Comparison of ENCODE assay signal across 8 mouse cellular contexts in genomic region chr7:83892333-83892669, GRCm38 (mm10). TPM values are rescaled to one million over a fixed set of nuclear protein-coding genes. Genes with fewer than 3 reads are reported as not detected.
DNase-seq lines count a peak whose midpoint lies in the region; ATAC-seq and TF ChIP-seq lines count a peak whose summit lies in the region.

No protein-coding gene starts in this region.

- H3K36me3 ChIP-seq in forebrain, embryonic 15.5 days, result peaks cover 15% of the 10 kb centered on the region
- H3K36me3 ChIP-seq in liver, embryonic 16.5 days (ENCODE audit: control insufficient read depth, insufficient read depth), result peaks cover 12% of the 10 kb centered on the region

- peaks cover 20% of the 10 kb centered on the region for H3K4me1 ChIP-seq in forebrain, embryonic 15.5 days
- peaks cover 44% of the 10 kb centered on the region for H3K4me1 ChIP-seq in liver, embryonic 16.5 days (ENCODE audit: control insufficient read depth, low read depth, low read length)

- H3K4me2 ChIP-seq in forebrain, embryonic 15.5 days (replicated peaks), result peak overlapping the region; percentile 91
- peak overlapping the region; percentile 61 for H3K4me2 ChIP-seq in liver, embryonic 16.5 days (ENCODE audit: low read depth, low read length)

- H3K27ac ChIP-seq in gastrocnemius, adult 2 months, result peak overlapping the region; percentile 89
- peak overlapping the region; percentile 89 for H3K27ac ChIP-seq in forebrain, embryonic 15.5 days (replicated peaks)
- peak overlapping the region; percentile 82 for H3K27ac ChIP-seq in liver, embryonic 16.5 days (ENCODE audit: low read length)

- no peaks in the 10 kb centered on the region for H3K9me3 ChIP-seq in forebrain, embryonic 15.5 days
- H3K9me3 ChIP-seq in liver, embryonic 16.5 days (replicated peaks; ENCODE audit: control insufficient read depth, low read length), result no peaks in the 10 kb centered on the region

- intact Hi-C loops in gastrocnemius, adult 2 months (cut with DNase I), result loop anchor here (5.0 to 10.0 kb wide), 2 partner anchors 262 to 795 kb away; partner anchors contain the start of genes Abhd17c and Zfand6
- intact Hi-C loops in gastrocnemius, postnatal 36 days (cut with DNase I), result no loop called here

- peak overlapping the region; percentile 69 for H3K9ac ChIP-seq in forebrain, embryonic 15.5 days (replicated peaks)
- peak overlapping the region; percentile 66 for H3K9ac ChIP-seq in liver, embryonic 16.5 days (ENCODE audit: low read depth, low read length)

- no peak for DNase-seq in gastrocnemius, adult 2 months
- DNase-seq in gastrocnemius, postnatal 36 days, result no peak
- no peak for DNase-seq in Muller cell, postnatal 12 days (ENCODE audit: inconsistent ontology term)
- no peak for DNase-seq in adrenal gland, postnatal 14 days
- no peak for DNase-seq in frontal cortex, postnatal 14 days (ENCODE audit: low spot score in 2 of 2)

- no peak for TF ChIP-seq CTCF in gastrocnemius, adult 2 months (IDR thresholded peaks at IDR 0.05)

- peak overlapping the region; percentile 94 for H3K4me3 ChIP-seq in gastrocnemius, adult 2 months
- H3K4me3 ChIP-seq in forebrain, embryonic 15.5 days, result peak overlapping the region; percentile 67
- H3K4me3 ChIP-seq in liver, embryonic 16.5 days (ENCODE audit: low read depth, low read length), result peak overlapping the region; percentile 77

- H3K27me3 ChIP-seq in forebrain, embryonic 15.5 days, result no peaks in the 10 kb centered on the region
- no peaks in the 10 kb centered on the region for H3K27me3 ChIP-seq in liver, embryonic 16.5 days (ENCODE audit: control insufficient read depth, insufficient read depth, low read depth, low read length)

- peak; percentile 8 for ATAC-seq in CD4-positive, CD25-positive, alpha-beta regulatory T cell, adult 4 months
- ATAC-seq in forebrain, embryonic 15.5 days (replicated peaks), result no peak; the same call in 1 of the 2 replicates
- ATAC-seq in liver, embryonic 16.5 days (ENCODE audit: low read depth), result no peak; the same call in 1 of the 2 replicates

- under 1% methylated on average over 21 of the region's 21 CpGs for WGBS in forebrain, embryonic 15.5 days
- under 1% methylated on average over 20 of the region's 21 CpGs for WGBS in liver, embryonic 16.5 days (ENCODE audit: insufficient replicate concordance)

RNA-seq across cellular contexts. Expression of gene Mesd, which starts 8.0 kb away (rescaled TPM):
- 10 to 100 TPM; 22.2 to 33.3 TPM for total RNA-seq in gastrocnemius, adult 2 months (2021)
- total RNA-seq in gastrocnemius, postnatal 36 days (2021), result 10 to 100 TPM; 20.9 to 25.9 TPM
- 10 to 100 TPM; 49.7 to 52.7 TPM for polyA plus RNA-seq in CD4-positive, CD25-positive, alpha-beta regulatory T cell, adult 4 months (2017; shearing (Covaris generic))
- polyA plus RNA-seq in forebrain, embryonic 15.5 days (2015; fragmentation: Nextera tagmentation; extraction: Ambion mirVana), result 67.4 and 73.2 TPM in 2 replicates
- polyA plus RNA-seq in liver, embryonic 16.5 days (2015; fragmentation: Nextera tagmentation; extraction: Ambion mirVana), result 37.6 and 40.5 TPM in 2 replicates
- total RNA-seq in adrenal gland, postnatal 14 days (2021), result 87.2 and 100 TPM in 2 replicates

RNA-seq across cellular contexts. Expression of gene Tlnrd1, which starts 8.2 kb away (rescaled TPM):
- total RNA-seq in gastrocnemius, adult 2 months (2021), result 1 to 10 TPM; 1.2 to 3.2 TPM
- total RNA-seq in gastrocnemius, postnatal 36 days (2021), result 1 to 10 TPM; 2.1 to 2.6 TPM
- polyA plus RNA-seq in CD4-positive, CD25-positive, alpha-beta regulatory T cell, adult 4 months (2017; shearing (Covaris generic)), result 1 to 10 TPM in 1 of 2 experiments, under 1 TPM in 1; 0.25 to 1.1 TPM
- polyA plus RNA-seq in forebrain, embryonic 15.5 days (2015; fragmentation: Nextera tagmentation; extraction: Ambion mirVana), result 6.8 and 7.8 TPM in 2 replicates
- polyA plus RNA-seq in liver, embryonic 16.5 days (2015; fragmentation: Nextera tagmentation; extraction: Ambion mirVana), result 5.9 and 7.2 TPM in 2 replicates
- 17.8 and 18.1 TPM in 2 replicates for total RNA-seq in adrenal gland, postnatal 14 days (2021)
